Mouse (Mus musculus) myocyte (in vitro differentiated cells): ENCODE measurements around the gene Klhdc2.

Source experiments
- CEBPB ChIP-seq: IDR thresholded peaks from 2 replicates; pipeline ENCODE4 v1.6.1; 2011; ENCODE audit warnings: mild to moderate bottlenecking, moderate library complexity; ENCODE audit not compliant: poor library complexity, insufficient read depth, severe bottlenecking
- E2F4 ChIP-seq: IDR thresholded peaks from one replicate; pipeline ENCODE4 v1.6.1; 2011; ENCODE audit warnings: mild to moderate bottlenecking, control low read depth, moderate library complexity; ENCODE audit not compliant: insufficient read depth
- MAX ChIP-seq: IDR thresholded peaks from one replicate; pipeline ENCODE4 v1.6.1; 2011; ENCODE audit warnings: low read depth, mild to moderate bottlenecking, control low read depth
- MYOD1 ChIP-seq, 3 experiments: IDR thresholded peaks; one replicate each; pipeline ENCODE4 v1.6.1; 2011; ENCODE audit warnings: control low read depth in 2 of 3, low read depth in 2 of 3, mild to moderate bottlenecking in 2 of 3, moderate library complexity in 1 of 3; ENCODE audit not compliant: insufficient read length in 2 of 3, control insufficient read depth in 1 of 3
- MYOG ChIP-seq, 3 experiments: IDR thresholded peaks; one replicate each; pipeline ENCODE4 v1.6.1; 2011; ENCODE audit warnings: control low read depth in 2 of 3, low read depth in 2 of 3, mild to moderate bottlenecking in 2 of 3; ENCODE audit not compliant: insufficient read length in 2 of 3, control insufficient read depth in 1 of 3, insufficient read depth in 1 of 3
- POLR2A ChIP-seq: IDR thresholded peaks from one replicate; pipeline ENCODE4 v1.6.1; 2011; ENCODE audit warnings: low read depth, mild to moderate bottlenecking, control low read depth, moderate library complexity; ENCODE audit not compliant: insufficient read length
- POLR2AphosphoS2 ChIP-seq: IDR thresholded peaks from one replicate; pipeline ENCODE4 v1.6.1; 2011; ENCODE audit warnings: low read depth, control low read depth; ENCODE audit not compliant: insufficient read length
- TCF12 ChIP-seq: IDR thresholded peaks from one replicate; pipeline ENCODE4 v1.6.1; 2011; ENCODE audit warnings: mild to moderate bottlenecking, control low read depth; ENCODE audit not compliant: poor library complexity, insufficient read depth, severe bottlenecking
- TCF3 ChIP-seq: IDR thresholded peaks from one replicate; pipeline ENCODE4 v1.6.1; 2011; ENCODE audit warnings: low read depth, control low read depth; ENCODE audit not compliant: insufficient read length
- USF1 ChIP-seq: IDR thresholded peaks from one replicate; pipeline ENCODE4 v1.6.1; 2011; ENCODE audit warnings: low read depth, mild to moderate bottlenecking, control low read depth, moderate library complexity

GRCm38 (mm10) chr12:69331187-69331586, 34.7 kb downstream of the Klhdc2 start:
- TF ChIP-seq POLR2A (no peak), E2F4 (no peak), MAX (no peak), MYOD1 (IDR thresholded peaks at IDR 0.05; ENCODE audit: control insufficient read depth in 1 of 3, insufficient read length in 2 of 3, low read depth in 2 of 3) (no peak), MYOG (IDR thresholded peaks at IDR 0.05; ENCODE audit: control insufficient read depth in 1 of 3, insufficient read depth in 1 of 3, insufficient read length in 2 of 3, low read depth in 2 of 3) (no peak), USF1 (no peak), TCF3 (no peak), TCF12 (no peak), CEBPB (no peak), POLR2AphosphoS2 (no peak)
